Mouse (Mus musculus): ENCODE results near the gene Guca1a. TPM values are rescaled to one million over a fixed set of nuclear protein-coding genes. Genes with fewer than 3 reads are reported as not detected.
"Not testable (repeated sequence)": the region's sequence is repeated elsewhere in the genome, so short reads cannot be mapped to it uniquely, and the experiment has no call there.

Gene Guca1a
- under 1 TPM in 1 of 2 experiments, not detected in 1; 0.53 TPM for total RNA-seq (2021)
- long read RNA-seq: 0 reads

GRCm38 (mm10) chr17:47400451-47400850 is at the start of gene Guca1a:
Gene Guca1a (minus strand): TSS chr17:47400584.
- DNase-seq (ENCODE audit: low spot score in 2 of 2): no peak

- DNase-seq (ENCODE audit: low spot score in 2 of 2): no peak
These were observed 49.0 kb upstream of the Guca1a start for GRCm38 (mm10) chr17:47449432-47449831.

- no peak for DNase-seq (ENCODE audit: low spot score in 2 of 2)
These were observed 48.4 kb upstream of the Guca1a start for GRCm38 (mm10) chr17:47448523-47449372.

- no peak for DNase-seq (ENCODE audit: low spot score in 2 of 2)
These were observed 46.2 kb upstream of the Guca1a start for GRCm38 (mm10) chr17:47446561-47446960.

GRCm38 (mm10) chr17:47446025-47446424 is 45.6 kb upstream of the Guca1a start:
- DNase-seq (ENCODE audit: low spot score in 2 of 2): no peak

- no peak for DNase-seq (ENCODE audit: low spot score in 2 of 2)
These were observed 45.1 kb upstream of the Guca1a start for GRCm38 (mm10) chr17:47445518-47445917.

GRCm38 (mm10) chr17:47444113-47444512 is 43.7 kb upstream of the Guca1a start:
- no peak for DNase-seq (ENCODE audit: low spot score in 2 of 2)

GRCm38 (mm10) chr17:47442271-47442670 is 41.9 kb upstream of the Guca1a start:
- no peak for DNase-seq (ENCODE audit: low spot score in 2 of 2)

- no peak for DNase-seq (ENCODE audit: low spot score in 2 of 2)
These were observed 41.1 kb upstream of the Guca1a start for GRCm38 (mm10) chr17:47441296-47442051.

GRCm38 (mm10) chr17:47440359-47440890 is 40.0 kb upstream of the Guca1a start:
- DNase-seq (ENCODE audit: low spot score in 2 of 2): no peak

GRCm38 (mm10) chr17:47439396-47440028 is 39.1 kb upstream of the Guca1a start:
- DNase-seq (ENCODE audit: low spot score in 2 of 2): no peak

- no peak for DNase-seq (ENCODE audit: low spot score in 2 of 2)
These were observed 38.2 kb upstream of the Guca1a start for GRCm38 (mm10) chr17:47438611-47439010.

- DNase-seq (ENCODE audit: low spot score in 2 of 2): no peak
These were observed 36.6 kb upstream of the Guca1a start, which contains the start of gene 1700001C19Rik for GRCm38 (mm10) chr17:47436907-47437547. Gene 1700001C19Rik (minus strand): TSS chr17:47437376.

- DNase-seq (ENCODE audit: low spot score in 2 of 2): no peak
These were observed 35.9 kb upstream of the Guca1a start, which contains the start of gene AI661453 for GRCm38 (mm10) chr17:47436156-47436906. Gene AI661453 (plus strand): TSS chr17:47436615.

GRCm38 (mm10) chr17:47430815-47431214 is 30.4 kb upstream of the Guca1a start:
- no peak for DNase-seq (ENCODE audit: low spot score in 2 of 2)

GRCm38 (mm10) chr17:47428831-47429304 is 28.5 kb upstream of the Guca1a start:
- no peak for DNase-seq (ENCODE audit: low spot score in 2 of 2)

GRCm38 (mm10) chr17:47427316-47427715 is 26.9 kb upstream of the Guca1a start:
- DNase-seq (ENCODE audit: low spot score in 2 of 2): no peak

- DNase-seq (ENCODE audit: low spot score in 2 of 2): no peak
These were observed 23.8 kb upstream of the Guca1a start for GRCm38 (mm10) chr17:47424186-47424585.

- DNase-seq (ENCODE audit: low spot score in 2 of 2): not testable (repeated sequence)
These were observed 22.2 kb upstream of the Guca1a start for GRCm38 (mm10) chr17:47422616-47423015.

- DNase-seq (ENCODE audit: low spot score in 2 of 2): no peak
These were observed 21.2 kb upstream of the Guca1a start for GRCm38 (mm10) chr17:47421566-47421965.
